Mouse (Mus musculus) left cerebral cortex, postnatal 25 days (tissue): ENCODE results near the gene Iqcf5. TPM values are rescaled to one million over a fixed set of nuclear protein-coding genes. Genes with fewer than 3 reads are reported as not detected.

Experiments used
- DNase-seq, 2 experiments: peaks; one replicate each; pipeline ENCODE4 v3.0.0; 2022; ENCODE audit warnings: low spot score in 2 of 2, mixed read lengths in 1 of 2
- intact Hi-C: fragments of 180-260 bp; cut with DNase I; formaldehyde crosslinking; loops from one replicate; pipeline ENCODE4 v1.15.1; 2025
- total RNA-seq, 2 experiments: library from RNA; stranded (reverse); gene quantifications; 2 replicates each; pipeline ENCODE4 v1.2.3; 2021

Gene Iqcf5
- total RNA-seq, 2 experiments from 2014 or later = not detected

DNA sequence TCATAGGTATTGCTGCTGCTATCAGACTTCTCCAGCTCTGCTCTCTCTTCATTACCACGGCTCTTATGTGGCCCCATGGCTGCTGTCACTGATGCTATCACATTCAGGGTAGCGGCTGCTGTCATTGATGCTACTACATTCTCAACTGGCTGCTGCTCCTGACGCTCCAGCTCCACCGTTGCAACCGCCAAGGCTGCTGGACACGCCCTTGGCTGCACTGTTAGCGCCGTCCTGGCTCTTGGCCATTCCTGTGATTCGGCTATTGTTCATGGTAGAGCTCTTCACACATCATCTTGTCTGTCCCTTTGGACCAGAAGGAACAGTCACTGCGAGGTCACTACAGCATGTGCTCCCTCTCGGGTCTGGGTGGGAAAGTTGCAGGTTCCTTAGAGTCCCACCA, 47.9 kb downstream of the Iqcf5 start:
- no peak for DNase-seq
- intact Hi-C loops = no loop called here

DNA sequence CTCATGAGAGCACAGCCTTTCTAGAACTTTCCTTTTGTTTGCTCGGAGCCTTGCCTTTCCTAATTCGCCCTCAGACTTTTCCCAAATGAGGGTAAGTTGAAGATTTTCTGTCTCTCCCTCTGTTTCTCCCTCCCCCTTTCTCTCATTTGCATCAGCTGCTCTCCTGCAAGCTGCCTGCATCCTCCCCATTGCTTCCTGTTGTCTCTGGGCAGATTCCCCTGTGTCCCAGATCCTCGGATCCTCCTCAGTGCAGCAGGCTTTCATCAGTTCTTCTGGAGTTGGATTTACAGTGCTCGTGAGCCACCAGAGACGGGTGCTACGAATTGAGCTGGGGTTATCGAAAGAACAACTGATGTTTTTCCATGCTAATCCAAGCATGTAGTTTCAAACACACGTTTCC, 49.7 kb downstream of the Iqcf5 start:
- DNase-seq = peak in 1 of 2 experiments; percentile 43

More for the DNA sequence above, 49.7 kb downstream of the Iqcf5 start:
- intact Hi-C loops = no loop called here

Other genes with a start within 250 kb of the Iqcf5 start
- 10 to 100 TPM; 17.2 to 18.9 TPM for gene Poc1a, start 233.5 kb upstream of the Iqcf5 start, total RNA-seq
- gene Dusp7, start 145.9 kb upstream of the Iqcf5 start, total RNA-seq = 100 to 1,000 TPM; 101 to 109 TPM
- gene Rpl29, start 85.1 kb upstream of the Iqcf5 start, total RNA-seq = 100 to 1,000 TPM; 289 to 302 TPM
- gene Acy1, start 76.3 kb upstream of the Iqcf5 start, total RNA-seq = 10 to 100 TPM; 12.9 to 19.1 TPM
- 1 to 10 TPM; 8.3 to 9.7 TPM for gene Abhd14b, start 67.1 kb upstream of the Iqcf5 start, total RNA-seq
- 10 to 100 TPM; 40.6 to 44.0 TPM for gene Abhd14a, start 66.9 kb upstream of the Iqcf5 start, total RNA-seq
- gene Pcbp4, start 61.3 kb upstream of the Iqcf5 start, total RNA-seq = 100 to 1,000 TPM; 161 to 166 TPM
- gene Gpr62, start 48.6 kb upstream of the Iqcf5 start, total RNA-seq = 1 to 10 TPM; 7.7 to 8.6 TPM
- gene Rrp9, start 38.6 kb upstream of the Iqcf5 start, total RNA-seq = 10 to 100 TPM; 30.2 to 37.0 TPM
- 1 to 10 TPM; 2.9 to 5.3 TPM for gene Parp3, start 37.6 kb upstream of the Iqcf5 start, total RNA-seq
- not detected for gene Iqcf1, start 14.6 kb upstream of the Iqcf5 start, total RNA-seq
- gene Iqcf3, start 47.1 kb downstream of the Iqcf5 start, total RNA-seq = not detected
- not detected for gene Iqcf4, start 56.4 kb downstream of the Iqcf5 start, total RNA-seq
- gene Iqcf6, start 112.0 kb downstream of the Iqcf5 start, total RNA-seq = not detected
- gene Grm2, start 141.5 kb downstream of the Iqcf5 start, total RNA-seq = 10 to 100 TPM; 54.6 to 56.2 TPM
- 100 to 1,000 TPM in 1 of 2 experiments, 10 to 100 TPM in 1; 96.3 to 106 TPM for gene Tex264, start 171.4 kb downstream of the Iqcf5 start, total RNA-seq